Mouse (Mus musculus): ENCODE measurements around the gene Arpc5l.

- TF ChIP-seq CTCF (conservative IDR thresholded peaks at IDR 0.05; ENCODE audit: insufficient read depth, insufficient read length, low read depth, low read length) = no peak
- TF ChIP-seq POLR2A (IDR thresholded peaks at IDR 0.05; ENCODE audit: low read depth, low read length) = no peak
Measured at GRCm38 (mm10) chr2:38999910-39000586, 5.1 kb upstream of the Arpc5l start.
